Mouse (Mus musculus) activated CD4-positive, CD25-positive, alpha-beta regulatory T cell, adult 4 months (primary cell): Measurements from ENCODE around the gene Gm42906. TPM values are rescaled to one million over a fixed set of nuclear protein-coding genes. Genes with fewer than 3 reads are reported as not detected.

ENCODE experiments used
- ATAC-seq: one replicate; pipeline ENCODE4 v1.8.0; 2017
- polyA plus RNA-seq, 2 experiments: library from polyadenylated mRNA; unstranded; fragments of 100-300 nt; shearing (Covaris generic); gene quantifications; one replicate each; pipeline ENCODE4 v1.2.1; 2017

Gene Gm42906
- polyA plus RNA-seq, 2 experiments from 2014 or later, result not detected

GRCm38 (mm10) chr5:151142671-151143601 is 285.0 kb downstream of the Gm42906 start:
- no peak for ATAC-seq

- ATAC-seq, result no peak
Observed at GRCm38 (mm10) chr5:151142241-151142640, 285.7 kb downstream of the Gm42906 start.

- ATAC-seq, result no peak
Observed at GRCm38 (mm10) chr5:151137901-151138300, 290.1 kb downstream of the Gm42906 start.

GRCm38 (mm10) chr5:151137311-151137710 is 290.7 kb downstream of the Gm42906 start:
- ATAC-seq, result no peak

- no peak for ATAC-seq
Observed at GRCm38 (mm10) chr5:151135965-151136364, 292.0 kb downstream of the Gm42906 start.

- no peak for ATAC-seq
Observed at GRCm38 (mm10) chr5:151135078-151135826, 292.7 kb downstream of the Gm42906 start.

GRCm38 (mm10) chr5:151134202-151134601 is 293.8 kb downstream of the Gm42906 start:
- ATAC-seq, result no peak

GRCm38 (mm10) chr5:151133744-151134143 is 294.2 kb downstream of the Gm42906 start:
- no peak for ATAC-seq

GRCm38 (mm10) chr5:151129762-151130161 is 298.2 kb downstream of the Gm42906 start:
- ATAC-seq, result no peak

GRCm38 (mm10) chr5:151127298-151127717 is 300.7 kb downstream of the Gm42906 start:
- ATAC-seq, result no peak

- no peak for ATAC-seq
Observed at GRCm38 (mm10) chr5:151126608-151127005, 301.4 kb downstream of the Gm42906 start.

GRCm38 (mm10) chr5:151125985-151126607 is 301.9 kb downstream of the Gm42906 start:
- no peak for ATAC-seq

- ATAC-seq, result no peak
Observed at GRCm38 (mm10) chr5:151117846-151118245, 310.1 kb downstream of the Gm42906 start.

GRCm38 (mm10) chr5:151116192-151116887 is 311.6 kb downstream of the Gm42906 start:
- ATAC-seq, result no peak

GRCm38 (mm10) chr5:151112743-151113142 is 315.2 kb downstream of the Gm42906 start:
- no peak for ATAC-seq

GRCm38 (mm10) chr5:151111080-151111871 is 316.7 kb downstream of the Gm42906 start:
- no peak for ATAC-seq

GRCm38 (mm10) chr5:151110461-151110908 is 317.5 kb downstream of the Gm42906 start:
- no peak for ATAC-seq

- ATAC-seq, result no peak
Observed at GRCm38 (mm10) chr5:151109822-151110221, 318.1 kb downstream of the Gm42906 start.

- ATAC-seq, result no peak
Observed at GRCm38 (mm10) chr5:151108955-151109354, 319.0 kb downstream of the Gm42906 start.

- no peak for ATAC-seq
Observed at GRCm38 (mm10) chr5:151108291-151108897, 319.6 kb downstream of the Gm42906 start.

- ATAC-seq, result no peak
Observed at GRCm38 (mm10) chr5:151106841-151107240, 321.1 kb downstream of the Gm42906 start.
